Mouse (Mus musculus) thymus, adult 2 months (tissue): ENCODE measurements at regions not wholly inside any gene's neighbourhood (a gene's known extent, or its start where the extent isn't known, plus 50 kb on each side); places are given as distances from the start of the nearest gene placed in this dataset.

Source experiments
- DNase-seq: peaks from one replicate; pipeline ENCODE4 v3.0.0; 2021
- H3K27ac ChIP-seq: fragments of 200-500 bp; 2 replicates; pipeline ENCODE4 v1.5.1; 2012; ENCODE audit warnings: low read length, control low read depth; ENCODE audit not compliant: control insufficient read depth, insufficient read depth
- H3K27me3 ChIP-seq: fragments of 200-500 bp; 2 replicates; pipeline ENCODE4 v1.6.1; 2012; ENCODE audit warnings: mild to moderate bottlenecking, low read length, moderate library complexity, mixed read lengths; ENCODE audit not compliant: control insufficient read depth, insufficient read depth
- H3K36me3 ChIP-seq: fragments of 200-500 bp; 2 replicates; pipeline ENCODE4 v1.6.1; 2012; ENCODE audit warnings: mild to moderate bottlenecking, low read length, moderate library complexity; ENCODE audit not compliant: control insufficient read depth, insufficient read depth
- H3K4me1 ChIP-seq: fragments of 200-500 bp; replicated peaks from 2 replicates; pipeline ENCODE4 v1.6.1; 2012; ENCODE audit warnings: low read length; ENCODE audit not compliant: control insufficient read depth, insufficient read depth
- H3K4me3 ChIP-seq: fragments of 200-500 bp; 2 replicates; pipeline ENCODE4 v1.5.1; 2012; ENCODE audit warnings: mild to moderate bottlenecking, low read length, control low read depth, moderate library complexity; ENCODE audit not compliant: control insufficient read depth, insufficient read depth
- CTCF ChIP-seq: fragments of 200-500 bp; IDR thresholded peaks from 2 replicates; pipeline ENCODE4 v1.5.1; 2012; ENCODE audit warnings: mild to moderate bottlenecking, control low read depth, low read length, moderate library complexity, borderline replicate concordance; ENCODE audit not compliant: control insufficient read depth, poor library complexity, insufficient read depth; ENCODE audit errors: extremely low read depth
- POLR2A ChIP-seq: fragments of 200-500 bp; IDR thresholded peaks from 2 replicates; pipeline ENCODE4 v1.6.1; 2012; ENCODE audit warnings: mild to moderate bottlenecking, low read length, control low read depth, moderate library complexity; ENCODE audit not compliant: control insufficient read depth, poor library complexity, insufficient read depth; ENCODE audit errors: extremely low read depth
- WGBS: fragments of 180-500 bp; shearing (Covaris S2); methylation state at CpG from one replicate; pipeline ENCODE4 v1.1.7; 2018; 5-methylcytosine and 5-hydroxymethylcytosine counted together

- no peak overlapping the region for H3K27ac ChIP-seq
- WGBS: 82% methylated on average over 9 of the region's 9 CpGs
- no peaks in the 10 kb centered on the region for H3K36me3 ChIP-seq
- TF ChIP-seq POLR2A: no peak
- TF ChIP-seq CTCF: no peak
- H3K4me1 ChIP-seq: no peaks in the 10 kb centered on the region
- DNase-seq: no peak
- no peak overlapping the region for H3K4me3 ChIP-seq
- no peaks in the 10 kb centered on the region for H3K27me3 ChIP-seq
Observed at GRCm38 (mm10) chr2:167759603-167760390, 70.2 kb upstream of the Tmem189 start.

DNA sequence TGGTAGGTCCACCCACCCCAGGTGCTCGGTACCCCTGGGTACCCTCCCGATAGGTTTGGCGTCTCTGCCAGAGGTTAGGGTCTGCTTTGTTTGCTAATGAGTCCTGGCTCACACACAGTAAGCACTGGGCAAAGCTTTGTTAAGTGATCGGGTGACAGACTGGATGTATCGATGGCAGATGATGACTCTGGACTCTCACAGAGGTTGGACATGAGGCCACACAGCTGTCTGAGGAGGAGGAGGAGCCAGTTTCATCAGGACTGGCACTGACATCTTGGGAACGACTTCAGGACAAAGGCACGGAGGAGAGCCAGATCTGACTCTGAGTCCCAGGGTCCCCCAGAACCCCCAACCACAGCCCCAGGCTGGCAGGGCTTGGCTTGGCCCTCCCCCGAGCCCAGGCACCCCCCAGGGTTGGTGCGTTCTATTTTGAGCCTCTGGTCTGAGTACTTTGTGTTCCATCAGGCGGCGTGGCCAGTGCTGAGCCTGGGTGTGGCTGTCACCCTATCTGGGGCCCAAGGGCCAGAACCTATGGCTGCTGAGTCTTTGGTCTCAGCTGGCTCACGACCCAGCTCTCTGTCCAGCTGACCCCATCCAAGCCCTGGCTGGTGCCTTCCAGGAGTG lies 67.6 kb upstream of the Tmem189 start:
- Histone ChIP-seq H3K27me3 (no peaks in the 10 kb centered on the region), H3K27ac (no peak overlapping the region), H3K36me3 (no peaks in the 10 kb centered on the region), H3K4me1 (no peaks in the 10 kb centered on the region), H3K4me3 (no peak overlapping the region)
- 91% methylated on average over 12 of the region's 12 CpGs for WGBS
- TF ChIP-seq CTCF (no peak), POLR2A (no peak)
- DNase-seq: no peak

DNA sequence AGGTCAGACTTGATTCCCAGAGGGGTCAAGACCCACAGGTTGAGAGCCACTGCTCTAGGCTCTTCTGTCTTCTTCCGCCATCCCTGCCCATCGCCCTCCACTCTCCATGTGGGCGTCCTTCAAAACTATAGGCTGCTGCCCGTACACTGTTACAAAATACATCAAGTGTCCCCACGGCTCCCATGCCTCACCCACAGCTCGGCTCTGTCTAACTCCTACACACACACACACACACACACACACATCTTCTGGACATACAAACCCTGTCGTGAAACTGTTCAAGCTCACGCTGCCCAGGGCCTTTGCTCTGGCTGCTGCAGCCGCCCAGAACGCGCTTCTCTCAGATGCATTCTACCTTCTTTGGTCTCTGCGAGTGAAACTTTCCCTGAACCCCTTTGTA lies 67.1 kb upstream of the Tmem189 start:
- TF ChIP-seq POLR2A: no peak
- TF ChIP-seq CTCF: no peak
- Histone ChIP-seq H3K4me1 (no peaks in the 10 kb centered on the region), H3K27me3 (no peaks in the 10 kb centered on the region), H3K27ac (no peak overlapping the region), H3K36me3 (no peaks in the 10 kb centered on the region), H3K4me3 (no peak overlapping the region)
- DNase-seq: no peak
- WGBS: 95% methylated on average over 12 of the region's 12 CpGs

DNA sequence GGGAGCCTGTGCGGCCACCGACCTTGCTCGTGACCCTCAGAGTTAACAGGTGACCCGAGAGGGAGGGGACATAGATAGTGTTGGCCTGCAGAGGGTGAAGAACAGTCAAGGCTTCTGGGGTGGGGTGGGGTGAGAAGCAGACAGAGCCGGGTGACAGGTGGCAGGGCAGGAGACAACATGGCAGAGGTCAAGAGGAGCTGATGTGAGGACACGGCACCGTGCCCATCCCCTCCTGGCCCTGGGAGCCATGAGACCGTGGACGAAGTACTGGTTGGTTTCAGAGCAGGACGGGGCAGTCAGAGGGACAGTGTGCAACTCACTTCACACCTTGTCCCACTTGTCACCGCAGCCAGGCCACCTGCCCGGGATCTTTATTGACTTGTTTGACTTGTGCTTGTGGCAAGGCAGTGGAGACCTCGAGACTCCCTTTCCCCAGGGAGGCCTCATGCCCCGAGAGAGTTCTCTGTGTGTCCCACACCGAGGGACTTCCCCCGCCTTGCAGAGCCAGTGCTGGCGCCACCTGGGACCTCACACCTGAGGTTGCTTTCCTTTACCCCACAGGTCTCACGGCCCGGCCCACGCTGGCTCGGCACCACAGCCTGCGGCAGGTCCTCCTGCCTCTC lies 65.4 kb upstream of the Tmem189 start:
- Histone ChIP-seq H3K36me3 (no peaks in the 10 kb centered on the region), H3K4me1 (no peaks in the 10 kb centered on the region), H3K27me3 (no peaks in the 10 kb centered on the region), H3K27ac (no peak overlapping the region), H3K4me3 (no peak overlapping the region)
- WGBS: 64% methylated on average over 22 of the region's 22 CpGs
- DNase-seq: no peak
- TF ChIP-seq POLR2A (no peak), CTCF (no peak)

DNA sequence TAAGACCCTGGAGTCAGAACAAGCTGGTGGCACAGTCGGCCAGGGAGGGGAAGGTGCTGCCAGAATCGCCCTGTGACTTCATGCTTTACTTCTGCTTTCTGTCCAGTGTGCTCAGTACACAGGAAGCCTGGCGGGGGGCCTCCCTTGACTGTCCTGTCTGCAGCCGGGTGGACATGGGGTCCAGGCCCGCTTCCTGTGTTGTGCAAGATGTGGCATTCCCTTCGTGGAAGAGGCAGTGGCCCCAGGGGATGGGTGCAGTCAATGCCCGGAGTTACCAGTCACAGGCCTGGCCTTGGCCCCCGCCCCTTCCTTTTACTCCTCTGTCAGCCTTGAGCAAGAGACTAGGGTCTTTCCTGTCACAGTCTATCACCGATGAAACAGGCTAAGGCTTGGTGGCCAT lies 64.3 kb upstream of the Tmem189 start:
- H3K27ac ChIP-seq: no peak overlapping the region
- H3K27me3 ChIP-seq: no peaks in the 10 kb centered on the region
- no peaks in the 10 kb centered on the region for H3K4me1 ChIP-seq
- DNase-seq: no peak
- 32% methylated on average over 9 of the region's 9 CpGs for WGBS
- no peaks in the 10 kb centered on the region for H3K36me3 ChIP-seq
- H3K4me3 ChIP-seq: no peak overlapping the region
- TF ChIP-seq CTCF (no peak), POLR2A (no peak)

GRCm38 (mm10) chr2:167752805-167753556 lies 63.4 kb upstream of the Tmem189 start:
- Histone ChIP-seq H3K4me1 (no peaks in the 10 kb centered on the region), H3K27me3 (no peaks in the 10 kb centered on the region)

More at GRCm38 (mm10) chr2:167752805-167753556, 63.4 kb upstream of the Tmem189 start:
- whole genome bisulfite sequencing: 59% methylated on average over 12 of the region's 12 CpGs
- Histone ChIP-seq H3K27ac (no peak overlapping the region), H3K4me3 (no peak overlapping the region), H3K36me3 (no peaks in the 10 kb centered on the region)
- TF ChIP-seq CTCF: no peak
- no peak for TF ChIP-seq POLR2A
- no peak for DNase-seq
